Mouse (Mus musculus) liver, adult 2 months (tissue): Measurements from ENCODE around the gene 3110070M22Rik.
"Not testable (repeated sequence)": the region's sequence is repeated elsewhere in the genome, so short reads cannot be mapped to it uniquely, and the experiment has no call there.

Experiments used
- CTCF ChIP-seq: fragments of 200-500 bp; IDR thresholded peaks from 2 replicates; pipeline ENCODE4 v1.5.1; 2011; ENCODE audit warnings: low read depth, low read length, control low read depth
- POLR2A ChIP-seq: fragments of 200-500 bp; IDR thresholded peaks from 2 replicates; pipeline ENCODE4 v1.6.1; 2011; ENCODE audit warnings: low read length, control low read depth; ENCODE audit not compliant: insufficient read depth; ENCODE audit errors: extremely low read depth

GRCm38 (mm10) chr13:119492083-119492482 is 3.9 kb upstream of the 3110070M22Rik start:
- TF ChIP-seq CTCF, POLR2A: not testable (repeated sequence)
